Mouse (Mus musculus): ENCODE results near the gene Mcee.
A peak's percentile ranks its signal among the peaks of the same experiment; 100 is the strongest.

- TF ChIP-seq GATA1 (IDR thresholded peaks at IDR 0.05; ENCODE audit: low read depth, low read length) (no peak), ZNF384 (IDR thresholded peaks at IDR 0.05; ENCODE audit: low read depth, low read length) (no peak), TBP (IDR thresholded peaks at IDR 0.05; ENCODE audit: low read depth, low read length) (peak; percentile 95), NRF1 (IDR thresholded peaks at IDR 0.05; ENCODE audit: insufficient read depth, low read depth, low read length, poor library complexity, severe bottlenecking) (peak; percentile 82), POLR2AphosphoS5 (IDR thresholded peaks at IDR 0.05; ENCODE audit: borderline replicate concordance, low read depth, low read length) (no peak)
Measured at GRCm38 (mm10) chr7:64392122-64392818, at the start of gene Mcee, which contains the start of gene Mphosph10.

Measured in MEL (cell line).